Mouse (Mus musculus) intestine, embryonic 14.5 days (tissue): Measurements from ENCODE around the gene Tnik. TPM values are rescaled to one million over a fixed set of nuclear protein-coding genes. Genes with fewer than 3 reads are reported as not detected.

ENCODE experiments used
- ATAC-seq: fragments of 200-750 bp; cut with Nextera tagmentation; replicated peaks from 2 replicates; pipeline ENCODE4 v1.8.0; 2017; ENCODE audit warnings: low read depth, moderate number of reproducible peaks, moderate TSS enrichment, moderate library complexity; ENCODE audit not compliant: low FRiP score, low TSS enrichment
- DNase-seq: peaks from one replicate; pipeline ENCODE4 v3.0.0-alpha.2; 2018; ENCODE audit warnings: low spot score
- H3K27ac ChIP-seq: fragments of 300-500 bp; sonication (generic); 2 replicates; pipeline ENCODE4 v1.5.1; 2014; ENCODE audit warnings: low read depth, mild to moderate bottlenecking, control low read depth
- H3K27me3 ChIP-seq: fragments of 300-500 bp; sonication (generic); replicated peaks from 2 replicates; pipeline ENCODE4 v1.6.1; 2014; ENCODE audit warnings: low read length, control low read depth; ENCODE audit not compliant: control insufficient read depth, insufficient read depth
- H3K36me3 ChIP-seq: fragments of 300-500 bp; sonication (generic); 2 replicates; pipeline ENCODE4 v1.6.1; 2014; ENCODE audit warnings: low read length, control low read depth; ENCODE audit not compliant: control insufficient read depth, insufficient read depth
- H3K4me1 ChIP-seq: fragments of 300-500 bp; sonication (generic); replicated peaks from 2 replicates; pipeline ENCODE4 v1.6.1; 2014; ENCODE audit warnings: low read length, control low read depth, mixed read lengths; ENCODE audit not compliant: control insufficient read depth, insufficient read depth
- H3K4me2 ChIP-seq: fragments of 300-500 bp; sonication (generic); 2 replicates; pipeline ENCODE4 v1.6.1; 2014; ENCODE audit warnings: low read length
- H3K4me3 ChIP-seq: fragments of 300-500 bp; sonication (generic); 2 replicates; pipeline ENCODE4 v1.5.1; 2014; ENCODE audit warnings: low read depth, low read length, control low read depth, mixed read lengths
- H3K9ac ChIP-seq: fragments of 300-500 bp; sonication (generic); 2 replicates; pipeline ENCODE4 v1.6.1; 2014; ENCODE audit warnings: mild to moderate bottlenecking, low read length
- H3K9me3 ChIP-seq: fragments of 300-500 bp; sonication (generic); 2 replicates; pipeline ENCODE4 v1.6.1; 2016; ENCODE audit warnings: low read length, control low read depth; ENCODE audit not compliant: control insufficient read depth
- WGBS: fragments of 180-500 bp; shearing (Covaris S2); extraction: QIAGEN DNeasy Blood & Tissue Kit; methylation state at CpG from one replicate; pipeline ENCODE4 v1.1.7; 2014; 5-methylcytosine and 5-hydroxymethylcytosine counted together
- polyA plus RNA-seq: library from polyadenylated mRNA; unstranded; fragments of >200 nt; fragmentation: Nextera tagmentation; extraction: Ambion mirVana; gene quantifications from 2 replicates; pipeline ENCODE4 v1.2.1, GENCODE M21; 2014

The Tnik gene
- polyA plus RNA-seq, 1 experiment from 2014 or later, result 16.1 TPM

- DNase-seq (no peak), ATAC-seq (no peak)
- Histone ChIP-seq H3K9ac (no peak overlapping the region), H3K27ac (no peak overlapping the region), H3K36me3 (no peaks in the 10 kb centered on the region), H3K27me3 (no peaks in the 10 kb centered on the region), H3K9me3 (no peaks in the 10 kb centered on the region), H3K4me2 (no peak overlapping the region), H3K4me3 (no peak overlapping the region), H3K4me1 (no peaks in the 10 kb centered on the region)
- WGBS, result 66% methylated on average over 4 of the region's 4 CpGs
Measured at GRCm38 (mm10) chr3:28346476-28346875, 83.5 kb downstream of the Tnik start.

- H3K4me1 ChIP-seq, result no peaks in the 10 kb centered on the region
- no peaks in the 10 kb centered on the region for H3K36me3 ChIP-seq
- DNase-seq, result no peak
Measured at GRCm38 (mm10) chr3:28348746-28349145, 85.7 kb downstream of the Tnik start.

GRCm38 (mm10) chr3:28350147-28350801 lies 87.3 kb downstream of the Tnik start:
- Histone ChIP-seq H3K27me3 (no peaks in the 10 kb centered on the region), H3K27ac (no peak overlapping the region), H3K36me3 (no peaks in the 10 kb centered on the region), H3K9me3 (no peaks in the 10 kb centered on the region), H3K9ac (no peak overlapping the region), H3K4me1 (no peaks in the 10 kb centered on the region), H3K4me3 (no peak overlapping the region), H3K4me2 (no peak overlapping the region)
- 76% methylated on average over 10 of the region's 10 CpGs for WGBS
- no peak for DNase-seq
- ATAC-seq, result no peak

More at GRCm38 (mm10) chr3:28348746-28349145, 85.7 kb downstream of the Tnik start:
- WGBS, result 91% methylated on average over 1 of the region's 1 CpGs
- no peak overlapping the region for H3K9ac ChIP-seq
- no peak for ATAC-seq
- H3K4me2 ChIP-seq, result no peak overlapping the region
- no peaks in the 10 kb centered on the region for H3K9me3 ChIP-seq
- H3K27me3 ChIP-seq, result no peaks in the 10 kb centered on the region
- no peak overlapping the region for H3K27ac ChIP-seq
- no peak overlapping the region for H3K4me3 ChIP-seq

GRCm38 (mm10) chr3:28358391-28358790 lies 95.4 kb downstream of the Tnik start:
- no peak overlapping the region for H3K4me2 ChIP-seq
- no peaks in the 10 kb centered on the region for H3K27me3 ChIP-seq
- DNase-seq, result no peak
- H3K9ac ChIP-seq, result no peak overlapping the region
- H3K4me1 ChIP-seq, result peaks cover 5% of the 10 kb centered on the region; the same call in 1 of the 2 replicates
- no peaks in the 10 kb centered on the region for H3K9me3 ChIP-seq
- WGBS, result 68% methylated on average over 2 of the region's 2 CpGs
- H3K27ac ChIP-seq, result no peak overlapping the region
- H3K4me3 ChIP-seq, result no peak overlapping the region
- no peaks in the 10 kb centered on the region for H3K36me3 ChIP-seq
- ATAC-seq, result no peak

- H3K27me3 ChIP-seq, result no peaks in the 10 kb centered on the region
Measured at GRCm38 (mm10) chr3:28359138-28359537, 96.1 kb downstream of the Tnik start.

GRCm38 (mm10) chr3:28361056-28361455 lies 98.0 kb downstream of the Tnik start:
- H3K4me3 ChIP-seq, result no peak overlapping the region
- DNase-seq (no peak), ATAC-seq (no peak)
- H3K9ac ChIP-seq, result no peak overlapping the region
- H3K27ac ChIP-seq, result no peak overlapping the region
- no peaks in the 10 kb centered on the region; the same call in 1 of the 2 replicates for H3K9me3 ChIP-seq
- H3K4me1 ChIP-seq, result peaks cover 5% of the 10 kb centered on the region; the same call in 1 of the 2 replicates
- H3K4me2 ChIP-seq, result no peak overlapping the region
- WGBS, result 91% methylated on average over 6 of the region's 6 CpGs
- no peaks in the 10 kb centered on the region for H3K27me3 ChIP-seq
- H3K36me3 ChIP-seq, result no peaks in the 10 kb centered on the region

More at GRCm38 (mm10) chr3:28359138-28359537, 96.1 kb downstream of the Tnik start:
- 18% methylated on average over 6 of the region's 6 CpGs for WGBS
- Histone ChIP-seq H3K4me1 (peaks cover 5% of the 10 kb centered on the region; the same call in 1 of the 2 replicates), H3K36me3 (no peaks in the 10 kb centered on the region), H3K27ac (no peak overlapping the region), H3K4me3 (no peak overlapping the region), H3K9me3 (no peaks in the 10 kb centered on the region; the same call in 1 of the 2 replicates), H3K4me2 (no peak overlapping the region), H3K9ac (no peak overlapping the region)
- no peak for ATAC-seq
- no peak for DNase-seq

GRCm38 (mm10) chr3:28363441-28364125 lies 100.6 kb downstream of the Tnik start:
- Histone ChIP-seq H3K9ac (no peak overlapping the region), H3K27me3 (no peaks in the 10 kb centered on the region), H3K27ac (no peak overlapping the region), H3K36me3 (no peaks in the 10 kb centered on the region), H3K4me1 (peaks cover 5% of the 10 kb centered on the region; the same call in 1 of the 2 replicates), H3K4me3 (no peak overlapping the region), H3K4me2 (no peak overlapping the region), H3K9me3 (no peaks in the 10 kb centered on the region; the same call in 1 of the 2 replicates)
- WGBS, result 53% methylated on average over 5 of the region's 5 CpGs
- no peak for DNase-seq
- ATAC-seq, result no peak

- H3K9me3 ChIP-seq, result no peaks in the 10 kb centered on the region; the same call in 1 of the 2 replicates
- H3K4me2 ChIP-seq, result no peak overlapping the region
- 78% methylated on average over 5 of the region's 5 CpGs for WGBS
- DNase-seq, result no peak
- no peak overlapping the region for H3K9ac ChIP-seq
- H3K36me3 ChIP-seq, result no peaks in the 10 kb centered on the region
- H3K27ac ChIP-seq, result no peak overlapping the region
- H3K4me1 ChIP-seq, result no peaks in the 10 kb centered on the region
- no peak overlapping the region for H3K4me3 ChIP-seq
- no peaks in the 10 kb centered on the region for H3K27me3 ChIP-seq
- ATAC-seq, result no peak
Measured at GRCm38 (mm10) chr3:28368746-28369145, 105.7 kb downstream of the Tnik start.
